Mouse (Mus musculus) hematopoietic stem cell, adult 5-6 weeks (primary cell): ENCODE data around the gene Ascl2. TPM values are rescaled to one million over a fixed set of nuclear protein-coding genes. Genes with fewer than 3 reads are reported as not detected.
A peak's percentile ranks its signal among the peaks of the same experiment; 100 is the strongest.

Experiments used
- ATAC-seq, 2 experiments: fragments of 125-278 bp in 1 of 2; replicated peaks in 1 of 2; 2 replicates each; pipeline ENCODE4 v1.8.0; 2016 to 2017; ENCODE audit warnings: inconsistent platforms in 2 of 2, mild to moderate bottlenecking in 2 of 2, moderate number of reproducible peaks in 2 of 2, low read depth in 1 of 2, moderate TSS enrichment in 1 of 2; ENCODE audit not compliant: low FRiP score in 2 of 2, poor library complexity in 2 of 2, severe bottlenecking in 2 of 2, insufficient read depth in 1 of 2, low TSS enrichment in 1 of 2
- total RNA-seq: library from RNA; stranded (forward); fragments of 172-1452, 232-1000 nt; gene quantifications from 2 replicates; pipeline ENCODE4 v1.2.3, GENCODE M21; 2017

The Ascl2 gene
- total RNA-seq, 1 experiment from 2014 or later: not detected

GRCm38 (mm10) chr7:142937631-142938030, 31.4 kb downstream of the Ascl2 start:
- no peak for ATAC-seq

DNA sequence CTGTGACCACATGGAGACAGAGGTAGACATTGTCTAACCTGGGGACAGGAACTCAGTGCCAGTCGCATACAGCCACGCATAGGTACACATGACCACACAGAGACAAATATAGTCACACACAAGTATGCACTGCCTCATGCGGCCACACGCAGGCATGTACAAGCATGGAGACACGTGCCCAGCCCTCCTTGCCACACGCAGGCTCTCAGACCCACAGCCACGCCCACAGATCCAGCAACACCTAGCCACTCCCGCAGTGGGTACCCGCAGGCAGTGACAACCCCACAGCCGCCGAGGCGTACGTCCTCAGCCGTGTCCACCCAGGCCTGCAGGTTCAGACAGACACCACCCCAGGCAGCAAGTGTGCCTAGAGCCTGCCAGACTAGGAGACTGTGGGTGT, 33.4 kb downstream of the Ascl2 start:
- no peak for ATAC-seq

DNA sequence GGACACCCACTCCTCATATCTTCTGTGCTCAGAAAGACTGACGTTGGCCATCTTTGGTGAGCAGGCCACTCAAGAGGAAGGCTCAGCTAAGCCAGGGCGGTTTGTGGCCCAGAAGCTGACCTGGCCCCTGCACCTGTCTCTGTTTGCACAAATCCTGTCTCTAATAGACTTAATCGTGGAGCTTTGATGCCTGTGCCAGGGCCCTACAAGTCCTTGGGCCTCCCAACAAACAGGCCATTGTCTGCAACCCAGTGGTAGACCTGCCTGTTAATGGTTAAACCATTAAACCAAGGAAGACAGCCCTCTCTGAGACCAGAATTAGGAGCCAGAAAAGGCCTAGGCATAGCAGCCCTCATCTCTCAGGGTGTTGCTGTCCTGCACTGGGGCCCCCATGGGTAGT, 36.6 kb downstream of the Ascl2 start:
- ATAC-seq: no peak

GRCm38 (mm10) chr7:142931028-142931427, 38.0 kb downstream of the Ascl2 start, which contains the start of gene Th:
Th (minus strand) TSS chr7:142931128.
- ATAC-seq: no peak

GRCm38 (mm10) chr7:142929516-142929915, 39.5 kb downstream of the Ascl2 start:
- no peak for ATAC-seq

GRCm38 (mm10) chr7:142927293-142927692, 41.8 kb downstream of the Ascl2 start:
- no peak for ATAC-seq

DNA sequence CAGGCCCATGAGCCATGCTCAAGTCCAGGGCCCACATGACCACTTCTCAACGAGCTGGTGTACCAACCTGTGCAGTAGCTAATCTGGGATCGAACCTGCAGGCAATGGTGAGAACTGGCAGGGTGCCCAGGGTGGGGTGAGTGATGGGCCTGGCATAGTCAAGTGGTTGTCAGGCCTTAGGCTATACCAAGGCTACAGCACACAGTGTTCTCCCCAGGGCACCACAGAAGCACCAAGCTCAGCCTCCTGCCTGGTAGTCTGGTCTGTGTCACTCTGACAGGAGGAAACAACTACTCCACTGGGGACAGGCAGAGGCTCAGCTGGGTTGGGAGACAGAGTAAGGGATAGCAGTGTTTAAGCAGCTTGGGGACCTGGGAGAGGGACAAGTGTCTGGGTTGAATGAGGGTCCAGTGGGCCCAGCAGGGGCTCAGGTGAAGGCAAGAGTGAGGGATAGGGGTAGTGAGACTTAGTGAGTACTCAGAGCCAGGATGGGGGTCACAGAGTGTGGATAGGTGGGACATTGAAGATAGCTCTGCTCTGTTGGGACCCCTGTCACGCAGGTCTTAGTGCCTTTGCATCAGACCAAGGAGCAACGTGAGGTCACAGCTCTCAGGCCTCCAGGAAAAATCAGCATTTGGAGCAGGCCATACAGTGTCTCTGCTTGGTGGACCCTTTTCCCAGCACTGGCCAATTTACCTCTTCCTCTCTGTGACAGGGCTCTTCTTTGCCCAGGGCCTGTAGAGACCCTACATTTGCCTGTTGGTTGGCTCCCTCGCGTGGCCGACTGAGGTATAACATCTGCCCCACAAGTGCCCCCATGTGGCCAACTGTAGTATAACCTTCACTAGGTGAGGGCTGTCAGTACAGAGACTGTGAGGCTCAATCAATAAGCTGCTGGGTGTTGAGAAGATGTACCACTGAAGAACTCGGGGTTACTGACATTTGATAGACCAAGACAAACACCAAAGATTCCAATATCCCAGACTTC, 50.1 kb downstream of the Ascl2 start:
- peak; percentile 92 to 99 for ATAC-seq

- ATAC-seq: no peak
Observed at GRCm38 (mm10) chr7:142917659-142918058, 51.4 kb downstream of the Ascl2 start.

Other genes starting within 250 kb of the Ascl2 start
- not detected in 2 replicates for gene Ins2, start 225.9 kb downstream of the Ascl2 start, total RNA-seq
- not detected in 2 replicates for gene Th, start 38.1 kb downstream of the Ascl2 start, total RNA-seq
- gene Tspan32, start 35.8 kb upstream of the Ascl2 start, total RNA-seq: 102 and 164 TPM in 2 replicates
- 257 and 341 TPM in 2 replicates for gene Cd81, start 83.5 kb upstream of the Ascl2 start, total RNA-seq
- 27.2 and 28.4 TPM in 2 replicates for gene Tssc4, start 100.0 kb upstream of the Ascl2 start, total RNA-seq
- gene Trpm5, start 125.4 kb upstream of the Ascl2 start, total RNA-seq: 0.13 and 0.30 TPM in 2 replicates
- not detected in 2 replicates for gene Kcnq1, start 137.1 kb upstream of the Ascl2 start, total RNA-seq